Mouse (Mus musculus): ENCODE data around the gene Dcaf6. TPM values are rescaled to one million over a fixed set of nuclear protein-coding genes. Genes with fewer than 3 reads are reported as not detected.

The Dcaf6 gene
- total RNA-seq, 2 experiments from 2014 or later, result 91.3 to 94.1 TPM

- no peak for DNase-seq (ENCODE audit: low spot score)
- intact Hi-C loops (cut with DNase I), result no loop called here
Observed at GRCm38 (mm10) chr1:165282967-165283345, 177.3 kb downstream of the Dcaf6 start.

- no peak for DNase-seq (ENCODE audit: low spot score)
- intact Hi-C loops (cut with DNase I), result no loop called here
Observed at GRCm38 (mm10) chr1:165282222-165282966, 177.9 kb downstream of the Dcaf6 start.

DNA sequence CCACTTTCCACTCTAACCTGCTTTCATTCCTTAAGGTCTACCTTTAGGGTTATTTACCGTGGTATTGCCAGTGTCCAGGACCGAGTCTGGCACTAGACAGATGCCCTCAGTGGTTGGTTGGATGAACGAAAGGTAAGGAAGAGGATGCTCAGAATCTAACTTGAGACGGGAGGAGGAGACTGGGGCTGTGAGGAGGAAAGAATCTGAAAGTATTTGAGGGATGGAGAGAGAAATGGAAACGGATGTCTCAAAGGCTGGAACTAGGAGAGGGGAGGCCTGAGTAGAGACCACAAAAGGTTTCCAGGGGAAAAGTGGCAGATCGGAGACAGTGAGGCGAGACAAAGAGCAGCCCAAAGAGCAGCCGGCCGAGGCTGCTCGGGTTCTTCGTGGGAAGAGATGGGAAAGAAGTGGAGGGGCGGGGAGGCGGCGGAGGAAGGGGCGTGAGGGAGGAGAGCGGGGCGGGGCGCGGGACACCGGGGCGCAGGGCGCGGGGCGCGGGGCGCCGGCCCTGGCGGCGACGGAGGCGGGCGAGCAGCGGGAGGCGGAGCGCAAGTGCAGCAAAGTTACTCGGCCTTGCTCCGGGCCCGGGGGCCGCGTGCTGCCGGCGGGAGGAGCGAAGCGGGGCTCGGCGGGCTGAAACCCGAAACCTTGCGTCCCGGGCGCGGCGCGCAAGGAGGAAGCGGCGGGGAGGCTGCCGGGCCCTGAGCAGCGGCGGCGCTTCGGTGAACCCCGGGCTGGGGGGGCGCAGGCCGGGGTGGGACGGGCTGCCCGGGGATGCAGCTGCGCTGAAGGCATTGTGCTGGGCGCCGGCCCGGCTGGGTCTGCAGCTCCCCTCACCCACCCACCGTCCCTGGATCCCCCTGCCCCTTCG is 178.7 kb downstream of the Dcaf6 start:
- intact Hi-C loops (cut with DNase I), result no loop called here

GRCm38 (mm10) chr1:165280741-165281140 is 179.5 kb downstream of the Dcaf6 start:
- no peak for DNase-seq (ENCODE audit: low spot score)
- intact Hi-C loops (cut with DNase I), result no loop called here

More for the DNA sequence above, 178.7 kb downstream of the Dcaf6 start:
- DNase-seq (ENCODE audit: low spot score), result peak; percentile 50

Other genes with a start within 250 kb of the Dcaf6 start
- 10 to 100 TPM; 33.9 to 38.4 TPM for gene Tiprl, start 223.5 kb downstream of the Dcaf6 start, total RNA-seq (2021)
- 1 to 10 TPM; 1.2 to 2.2 TPM for gene Gpr161, start 164.7 kb downstream of the Dcaf6 start, total RNA-seq (2021)
- gene Mpc2, start 162 bp upstream of the Dcaf6 start, total RNA-seq (2021), result 100 to 1,000 TPM; 640 to 653 TPM
- under 1 TPM in 1 of 2 experiments, not detected in 1; 0.22 TPM for gene Adcy10, start 24.7 kb upstream of the Dcaf6 start, total RNA-seq (2021)
- gene Mpzl1, start 174.1 kb upstream of the Dcaf6 start, total RNA-seq (2021), result 10 to 100 TPM; 20.8 to 20.9 TPM
- gene Rcsd1, start 249.3 kb upstream of the Dcaf6 start, total RNA-seq (2021), result 10 to 100 TPM; 79.6 to 81.5 TPM